Mouse (Mus musculus): ENCODE data around the gene Olfr328.

- TF ChIP-seq EP300 (IDR thresholded peaks at IDR 0.05; ENCODE audit: low read depth) (no peak), CTCF (IDR thresholded peaks at IDR 0.05; ENCODE audit: low read depth) (no peak)
Measured at GRCm38 (mm10) chr11:58602062-58602461, 46.6 kb upstream of the Olfr328 start.

Data from liver, postnatal 0 days (tissue).